Mouse (Mus musculus) large intestine, adult 2 months (tissue): ENCODE results near the gene Matk. TPM values are rescaled to one million over a fixed set of nuclear protein-coding genes. Genes with fewer than 3 reads are reported as not detected.

Source experiments
- DNase-seq: peaks from one replicate; pipeline ENCODE4 v3.0.0-alpha.2; 2012; ENCODE audit warnings: low read depth, low spot score
- WGBS: fragments of 180-500 bp; shearing (Covaris S2); methylation state at CpG from one replicate; pipeline ENCODE4 v1.1.7; 2018; 5-methylcytosine and 5-hydroxymethylcytosine counted together
- polyA plus RNA-seq: library from polyadenylated mRNA; depleted of rRNA; stranded (reverse); fragments of >200 nt; gene quantifications from 2 replicates; pipeline ENCODE4 v1.2.3, GENCODE M21; 2012; rRNA removed

Gene Matk
- polyA plus RNA-seq, 1 experiment: 6.5 TPM

GRCm38 (mm10) chr10:81299585-81300351 lies 47.0 kb downstream of the Matk start:
- WGBS: 86% methylated on average over 14 of the region's 14 CpGs
- DNase-seq: no peak

GRCm38 (mm10) chr10:81300352-81300907 lies 47.7 kb downstream of the Matk start:
- WGBS: 79% methylated on average over 9 of the region's 9 CpGs
- no peak for DNase-seq

- 79% methylated on average over 9 of the region's 9 CpGs for WGBS
- DNase-seq: no peak
Observed at GRCm38 (mm10) chr10:81301321-81301720, 48.6 kb downstream of the Matk start.

- 60% methylated on average over 4 of the region's 4 CpGs for WGBS
- DNase-seq: no peak
Observed at GRCm38 (mm10) chr10:81302288-81302687, 49.6 kb downstream of the Matk start.

- DNase-seq: no peak
- WGBS: 36% methylated on average over 14 of the region's 14 CpGs
Observed at GRCm38 (mm10) chr10:81302781-81303218, 50.1 kb downstream of the Matk start.

GRCm38 (mm10) chr10:81303258-81303657 lies 50.5 kb downstream of the Matk start:
- WGBS: 54% methylated on average over 10 of the region's 10 CpGs

GRCm38 (mm10) chr10:81303761-81304160 lies 51.0 kb downstream of the Matk start:
- DNase-seq: no peak
- WGBS: 69% methylated on average over 7 of the region's 7 CpGs

More at GRCm38 (mm10) chr10:81303258-81303657, 50.5 kb downstream of the Matk start:
- DNase-seq: no peak

GRCm38 (mm10) chr10:81304597-81305238 lies 52.0 kb downstream of the Matk start:
- 26% methylated on average over 8 of the region's 9 CpGs for WGBS
- DNase-seq: no peak

- DNase-seq: no peak
- WGBS: 95% methylated on average over 14 of the region's 14 CpGs
Observed at GRCm38 (mm10) chr10:81305663-81306062, 52.9 kb downstream of the Matk start.

GRCm38 (mm10) chr10:81306173-81306668 lies 53.5 kb downstream of the Matk start:
- 81% methylated on average over 12 of the region's 12 CpGs for WGBS
- no peak for DNase-seq

GRCm38 (mm10) chr10:81306837-81307682 lies 54.3 kb downstream of the Matk start:
- WGBS: 94% methylated on average over 21 of the region's 21 CpGs
- no peak for DNase-seq

GRCm38 (mm10) chr10:81309571-81309970 lies 56.8 kb downstream of the Matk start:
- 82% methylated on average over 5 of the region's 5 CpGs for WGBS
- DNase-seq: no peak

Other genes starting within 250 kb of the Matk start
- gene Gng7, start 238.0 kb upstream of the Matk start, polyA plus RNA-seq: 0.83 and 1.1 TPM in 2 replicates
- gene Diras1, start 227.3 kb upstream of the Matk start, polyA plus RNA-seq: 0.22 and 0.36 TPM in 2 replicates
- gene Slc39a3, start 215.5 kb upstream of the Matk start, polyA plus RNA-seq: 26.3 and 26.5 TPM in 2 replicates
- gene Sgta, start 192.8 kb upstream of the Matk start, polyA plus RNA-seq: 143 and 164 TPM in 2 replicates
- gene Thop1, start 182.9 kb upstream of the Matk start, polyA plus RNA-seq: 31.5 and 36.1 TPM in 2 replicates
- gene Creb3l3, start 154.1 kb upstream of the Matk start, polyA plus RNA-seq: 38.1 and 162 TPM in 2 replicates
- 212 and 265 TPM in 2 replicates for gene Map2k2, start 147.0 kb upstream of the Matk start, polyA plus RNA-seq
- 47.6 and 80.0 TPM in 2 replicates for gene Zbtb7a, start 117.7 kb upstream of the Matk start, polyA plus RNA-seq
- 40.4 and 40.5 TPM in 2 replicates for gene Pias4, start 85.0 kb upstream of the Matk start, polyA plus RNA-seq
- gene Eef2, start 76.3 kb upstream of the Matk start, polyA plus RNA-seq: 1,127 and 1,546 TPM in 2 replicates
- 78.5 and 80.1 TPM in 2 replicates for gene Dapk3, start 69.9 kb upstream of the Matk start, polyA plus RNA-seq
- not detected in 2 replicates for gene 4930442H23Rik, start 69.1 kb upstream of the Matk start, polyA plus RNA-seq
- gene Nmrk2, start 50.9 kb upstream of the Matk start, polyA plus RNA-seq: not detected in 2 replicates
- 0.70 and 0.76 TPM in 2 replicates for gene Atcay, start 22.1 kb upstream of the Matk start, polyA plus RNA-seq
- gene Zfr2, start 19.8 kb upstream of the Matk start, polyA plus RNA-seq: 5.1 and 8.2 TPM in 2 replicates
- 109 and 119 TPM in 2 replicates for gene Mrpl54, start 14.0 kb downstream of the Matk start, polyA plus RNA-seq
- gene Apba3, start 14.0 kb downstream of the Matk start, polyA plus RNA-seq: 72.7 and 114 TPM in 2 replicates
- gene Tjp3, start 38.6 kb downstream of the Matk start, polyA plus RNA-seq: 140 and 172 TPM in 2 replicates
- gene Pip5k1c, start 40.0 kb downstream of the Matk start, polyA plus RNA-seq: 30.6 and 43.4 TPM in 2 replicates
- gene Cactin, start 68.2 kb downstream of the Matk start, polyA plus RNA-seq: 25.7 and 28.1 TPM in 2 replicates
- gene Tbxa2r, start 75.8 kb downstream of the Matk start, polyA plus RNA-seq: 7.0 and 8.0 TPM in 2 replicates
- gene Gipc3, start 90.3 kb downstream of the Matk start, polyA plus RNA-seq: 0.78 and 0.95 TPM in 2 replicates
- gene Hmg20b, start 97.5 kb downstream of the Matk start, polyA plus RNA-seq: 83.6 and 98.6 TPM in 2 replicates
- gene Mfsd12, start 104.6 kb downstream of the Matk start, polyA plus RNA-seq: 12.1 and 13.6 TPM in 2 replicates
- gene 4930404N11Rik, start 112.9 kb downstream of the Matk start, polyA plus RNA-seq: 3.6 and 4.6 TPM in 2 replicates
- gene Fzr1, start 125.6 kb downstream of the Matk start, polyA plus RNA-seq: 81.5 and 85.5 TPM in 2 replicates
- gene Dohh, start 131.5 kb downstream of the Matk start, polyA plus RNA-seq: 48.2 and 60.4 TPM in 2 replicates
- 3.3 and 3.7 TPM in 2 replicates for gene Gm48551, start 131.5 kb downstream of the Matk start, polyA plus RNA-seq
- 0.98 and 4.1 TPM in 2 replicates for gene Gm48552, start 136.1 kb downstream of the Matk start, polyA plus RNA-seq
- 2,134 and 4,482 TPM in 2 replicates for gene Smim24, start 140.1 kb downstream of the Matk start, polyA plus RNA-seq
- 10.5 and 11.6 TPM in 2 replicates for gene Nfic, start 202.7 kb downstream of the Matk start, polyA plus RNA-seq
- gene Celf5, start 229.8 kb downstream of the Matk start, polyA plus RNA-seq: 2.3 and 5.3 TPM in 2 replicates
- gene Ncln, start 243.5 kb downstream of the Matk start, polyA plus RNA-seq: 242 and 319 TPM in 2 replicates
- gene S1pr4, start 247.2 kb downstream of the Matk start, polyA plus RNA-seq: 4.4 and 4.8 TPM in 2 replicates